Comparison of ENCODE assay signal across 8 mouse cellular contexts in the genomic region with DNA sequence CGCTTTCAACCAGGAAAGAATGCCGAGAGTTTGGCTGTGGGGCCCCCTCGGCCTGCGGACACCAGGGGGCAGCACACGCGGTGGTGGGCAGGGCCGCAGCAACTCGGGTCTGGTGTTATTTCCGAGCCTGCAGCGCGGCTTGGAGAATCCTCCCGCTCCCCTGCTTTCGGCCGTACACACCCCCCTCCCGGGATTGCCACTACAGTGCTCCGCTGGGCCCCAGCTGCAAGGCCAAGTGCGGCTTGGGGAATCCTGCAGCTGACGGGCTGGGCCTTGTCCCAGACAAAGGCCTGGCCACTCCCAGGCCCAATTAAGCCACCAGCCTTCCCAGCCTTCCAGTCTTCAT. TPM values are rescaled to one million over a fixed set of nuclear protein-coding genes. Genes with fewer than 3 reads are reported as not detected.
DNase-seq lines count a peak whose midpoint lies in the region; ATAC-seq lines count a peak whose summit lies in the region.
"Had no signal": no experiment of that assay in that cellular context is flagged by ENCODE, and none has a peak within 500 bp of the region (broad histone marks: within the 10 kb centered on the region; RNA-seq: fewer than 3 reads in every experiment).

No protein-coding gene starts in this region.

- intact Hi-C loops in heart, postnatal 14 days (cut with DNase I) = loop anchor here (2.0 kb wide), 3 partner anchors 325 to 461 kb away; no protein-coding TSS in a partner anchor

- under 1% methylated on average over 18 of the region's 18 CpGs for WGBS in forebrain, embryonic 10.5 days
- WGBS in limb, embryonic 10.5 days = under 1% methylated on average over 18 of the region's 18 CpGs
- 0% methylated on average over 18 of the region's 18 CpGs for WGBS in midbrain, embryonic 11.5 days

- peak; percentile 47 for ATAC-seq in midbrain, embryonic 11.5 days (ENCODE audit: low FRiP score)

- peak overlapping the region; percentile 48 for H3K9ac ChIP-seq in midbrain, embryonic 11.5 days (ENCODE audit: low read length)

- H3K4me3 ChIP-seq in forebrain, embryonic 10.5 days = peak overlapping the region; percentile 59
- peak overlapping the region; percentile 67 for H3K4me3 ChIP-seq in limb, embryonic 10.5 days
- peak overlapping the region; percentile 46 for H3K4me3 ChIP-seq in midbrain, embryonic 11.5 days (ENCODE audit: low read depth, low read length)

- no peaks in the 10 kb centered on the region for H3K9me3 ChIP-seq in forebrain, embryonic 10.5 days
- no peaks in the 10 kb centered on the region for H3K9me3 ChIP-seq in limb, embryonic 10.5 days (replicated peaks)
- no peaks in the 10 kb centered on the region for H3K9me3 ChIP-seq in midbrain, embryonic 11.5 days (ENCODE audit: control insufficient read depth, low read length)

- peak overlapping the region; percentile 82 for H3K4me2 ChIP-seq in midbrain, embryonic 11.5 days

- DNase-seq in CD8-positive naive resting alpha-beta T cell, adult 2 months (ENCODE audit: low read depth in 2 of 2, low spot score in 2 of 2) = peak; percentile 44 to 62
- DNase-seq in adrenal gland, adult (ENCODE audit: inconsistent age in 2 of 2, low spot score in 1 of 2) = peak; percentile 88 to 94
- DNase-seq in forebrain, embryonic 10.5 days (ENCODE audit: extremely low spot score, low spot score) = peak; percentile 91
- DNase-seq in heart, postnatal 14 days = peak; percentile 88 to 90
- DNase-seq in limb, embryonic 10.5 days (ENCODE audit: low spot score) = peak; percentile 92
- DNase-seq in midbrain, embryonic 11.5 days (ENCODE audit: low spot score, missing footprints) = peak; percentile 98
- DNase-seq in spleen, postnatal 4 days (ENCODE audit: low spot score in 2 of 2) = peak; percentile 62 to 86

- H3K36me3 ChIP-seq in forebrain, embryonic 10.5 days (replicated peaks) = peaks cover 3% of the 10 kb centered on the region; the same call in 1 of the 2 replicates
- peaks cover 12% of the 10 kb centered on the region for H3K36me3 ChIP-seq in limb, embryonic 10.5 days
- no peaks in the 10 kb centered on the region for H3K36me3 ChIP-seq in midbrain, embryonic 11.5 days (ENCODE audit: control insufficient read depth, insufficient read depth, low read length)

- H3K4me1 ChIP-seq in forebrain, embryonic 10.5 days = peaks cover 55% of the 10 kb centered on the region
- peaks cover 55% of the 10 kb centered on the region for H3K4me1 ChIP-seq in limb, embryonic 10.5 days
- peaks cover 10% of the 10 kb centered on the region; the same call in 1 of the 2 replicates for H3K4me1 ChIP-seq in midbrain, embryonic 11.5 days (ENCODE audit: control insufficient read depth, insufficient read depth, low read length)

- peak overlapping the region; percentile 84 for H3K27ac ChIP-seq in forebrain, embryonic 10.5 days
- H3K27ac ChIP-seq in limb, embryonic 10.5 days = peak overlapping the region; percentile 86
- H3K27ac ChIP-seq in midbrain, embryonic 11.5 days (ENCODE audit: low read depth, low read length) = no peak overlapping the region
- H3K27ac ChIP-seq: macrophage had no signal

- peaks cover 97% of the 10 kb centered on the region for H3K27me3 ChIP-seq in forebrain, embryonic 10.5 days (ENCODE audit: poor library complexity, severe bottlenecking)
- H3K27me3 ChIP-seq in limb, embryonic 10.5 days (ENCODE audit: low read depth, poor library complexity, severe bottlenecking) = peaks cover 76% of the 10 kb centered on the region
- peaks cover 72% of the 10 kb centered on the region for H3K27me3 ChIP-seq in midbrain, embryonic 11.5 days (ENCODE audit: control insufficient read depth, insufficient read depth, low read length)

RNA-seq across cellular contexts. Expression of gene Gm11444, which starts 6.8 kb away (rescaled TPM):
- not detected in 2 replicates for polyA plus RNA-seq in forebrain, embryonic 10.5 days (2016; fragmentation: Nextera tagmentation; extraction: Ambion mirVana)
- not detected for total RNA-seq in heart, postnatal 14 days (2021)
- polyA plus RNA-seq in limb, embryonic 10.5 days (2016; fragmentation: Nextera tagmentation; extraction: Ambion mirVana) = not detected in 2 replicates
- not detected in 2 replicates for polyA plus RNA-seq in midbrain, embryonic 11.5 days (2014; fragmentation: Nextera tagmentation; extraction: Ambion mirVana)
- polyA plus RNA-seq: macrophage had no signal

RNA-seq across cellular contexts. Expression of gene Tbx2, which starts 11.0 kb away (rescaled TPM):
- 2.5 and 3.2 TPM in 2 replicates for polyA plus RNA-seq in forebrain, embryonic 10.5 days (2016; fragmentation: Nextera tagmentation; extraction: Ambion mirVana)
- 10 to 100 TPM; 11.8 to 14.5 TPM for total RNA-seq in heart, postnatal 14 days (2021)
- polyA plus RNA-seq in limb, embryonic 10.5 days (2016; fragmentation: Nextera tagmentation; extraction: Ambion mirVana) = 4.0 and 5.3 TPM in 2 replicates
- 0.32 and 0.79 TPM in 2 replicates for polyA plus RNA-seq in midbrain, embryonic 11.5 days (2014; fragmentation: Nextera tagmentation; extraction: Ambion mirVana)
- polyA plus RNA-seq: macrophage had no signal

RNA-seq across cellular contexts. Expression of gene Tbx4, which starts 42.9 kb away (rescaled TPM):
- 0.25 and 0.30 TPM in 2 replicates for polyA plus RNA-seq in forebrain, embryonic 10.5 days (2016; fragmentation: Nextera tagmentation; extraction: Ambion mirVana)
- under 1 TPM in 1 of 2 experiments, not detected in 1; 0.14 TPM for total RNA-seq in heart, postnatal 14 days (2021)
- 23.5 and 49.0 TPM in 2 replicates for polyA plus RNA-seq in limb, embryonic 10.5 days (2016; fragmentation: Nextera tagmentation; extraction: Ambion mirVana)
- polyA plus RNA-seq in midbrain, embryonic 11.5 days (2014; fragmentation: Nextera tagmentation; extraction: Ambion mirVana) = 0.04 and 0.19 TPM in 2 replicates
- polyA plus RNA-seq: macrophage had no signal

Comparison
In these comparisons a context has a peak if more than half of its experiments do, and no peak if none do; other contexts are left out.
1. RNA of gene Tbx4, which starts 42.9 kb away (polyA plus RNA-seq): 23.5 to 49.0 TPM in limb, embryonic 10.5 days; 0.25 to 0.30 TPM in forebrain, embryonic 10.5 days and 0.04 to 0.19 TPM in midbrain, embryonic 11.5 days; every median in the first group is over 10 times any median in the second.
2. Peak in every context shown above with its lines, with median percentiles within 50 percentile points of each other: DNase-seq and H3K4me3 ChIP-seq.